Mouse (Mus musculus): Measurements from ENCODE around the gene Fen1. TPM values are rescaled to one million over a fixed set of nuclear protein-coding genes. Genes with fewer than 3 reads are reported as not detected.
"Not testable (repeated sequence)": the region's sequence is repeated elsewhere in the genome, so short reads cannot be mapped to it uniquely, and the experiment has no call there.

Fen1 gene
- polyA plus RNA-seq, 1 experiment from 2014 or later: 62.2 TPM

- no peak for ATAC-seq (ENCODE audit: insufficient number of reproducible peaks, low FRiP score, low TSS enrichment, low read depth)
- no peaks in the 10 kb centered on the region for H3K4me1 ChIP-seq
- WGBS: 61% methylated on average over 7 of the region's 7 CpGs
These were observed 27.0 kb downstream of the Fen1 start for GRCm38 (mm10) chr19:10176941-10177372.

GRCm38 (mm10) chr19:10176477-10176876 is 27.5 kb downstream of the Fen1 start:
- Histone ChIP-seq H3K4me3 (replicated peaks) (no peak overlapping the region), H3K9me3 (replicated peaks) (no peaks in the 10 kb centered on the region), H3K4me1 (no peaks in the 10 kb centered on the region), H3K4me2 (replicated peaks) (no peak overlapping the region), H3K27ac (replicated peaks) (no peak overlapping the region), H3K27me3 (no peaks in the 10 kb centered on the region), H3K36me3 (no peaks in the 10 kb centered on the region), H3K9ac (no peak overlapping the region)
- ATAC-seq (ENCODE audit: insufficient number of reproducible peaks, low FRiP score, low TSS enrichment, low read depth): no peak
- WGBS: 52% methylated on average over 1 of the region's 1 CpGs

More at GRCm38 (mm10) chr19:10176941-10177372, 27.0 kb downstream of the Fen1 start:
- no peaks in the 10 kb centered on the region for H3K36me3 ChIP-seq
- no peak overlapping the region for H3K4me3 ChIP-seq (replicated peaks)
- H3K9me3 ChIP-seq (replicated peaks): no peaks in the 10 kb centered on the region
- H3K9ac ChIP-seq: no peak overlapping the region
- H3K4me2 ChIP-seq (replicated peaks): no peak overlapping the region
- H3K27me3 ChIP-seq: no peaks in the 10 kb centered on the region
- H3K27ac ChIP-seq (replicated peaks): no peak overlapping the region

- H3K27me3 ChIP-seq: no peaks in the 10 kb centered on the region
- H3K9me3 ChIP-seq (replicated peaks): no peaks in the 10 kb centered on the region
- no peak overlapping the region for H3K9ac ChIP-seq
- H3K4me2 ChIP-seq (replicated peaks): no peak overlapping the region
- H3K36me3 ChIP-seq: no peaks in the 10 kb centered on the region
- no peak overlapping the region for H3K27ac ChIP-seq (replicated peaks)
- H3K4me1 ChIP-seq: no peaks in the 10 kb centered on the region
- WGBS: 78% methylated on average over 4 of the region's 4 CpGs
- no peak overlapping the region for H3K4me3 ChIP-seq (replicated peaks)
- ATAC-seq (ENCODE audit: insufficient number of reproducible peaks, low FRiP score, low TSS enrichment, low read depth): no peak
These were observed 29.0 kb downstream of the Fen1 start for GRCm38 (mm10) chr19:10174956-10175355.

GRCm38 (mm10) chr19:10173844-10174539 is 30.0 kb downstream of the Fen1 start:
- no peak overlapping the region for H3K27ac ChIP-seq (replicated peaks)
- no peak for ATAC-seq (ENCODE audit: insufficient number of reproducible peaks, low FRiP score, low TSS enrichment, low read depth)
- no peaks in the 10 kb centered on the region for H3K27me3 ChIP-seq
- H3K4me2 ChIP-seq (replicated peaks): no peak overlapping the region
- WGBS: 78% methylated on average over 7 of the region's 7 CpGs
- H3K9ac ChIP-seq: no peak overlapping the region
- H3K4me1 ChIP-seq: no peaks in the 10 kb centered on the region
- H3K9me3 ChIP-seq (replicated peaks): no peaks in the 10 kb centered on the region
- H3K4me3 ChIP-seq (replicated peaks): no peak overlapping the region
- H3K36me3 ChIP-seq: no peaks in the 10 kb centered on the region

- Histone ChIP-seq H3K4me2 (replicated peaks) (no peak overlapping the region), H3K9ac (no peak overlapping the region), H3K4me1 (no peaks in the 10 kb centered on the region), H3K4me3 (replicated peaks) (no peak overlapping the region), H3K9me3 (replicated peaks) (no peaks in the 10 kb centered on the region), H3K27ac (replicated peaks) (no peak overlapping the region), H3K27me3 (no peaks in the 10 kb centered on the region), H3K36me3 (no peaks in the 10 kb centered on the region)
- 78% methylated on average over 5 of the region's 5 CpGs for WGBS
- no peak for ATAC-seq (ENCODE audit: insufficient number of reproducible peaks, low FRiP score, low TSS enrichment, low read depth)
These were observed 30.8 kb downstream of the Fen1 start for GRCm38 (mm10) chr19:10173116-10173718.

GRCm38 (mm10) chr19:10171846-10172245 is 32.1 kb downstream of the Fen1 start:
- no peaks in the 10 kb centered on the region for H3K4me1 ChIP-seq
- no peaks in the 10 kb centered on the region for H3K27me3 ChIP-seq
- H3K9ac ChIP-seq: no peak overlapping the region
- H3K36me3 ChIP-seq: no peaks in the 10 kb centered on the region
- no peak overlapping the region for H3K4me3 ChIP-seq (replicated peaks)
- ATAC-seq (ENCODE audit: insufficient number of reproducible peaks, low FRiP score, low TSS enrichment, low read depth): no peak
- no peaks in the 10 kb centered on the region for H3K9me3 ChIP-seq (replicated peaks)
- H3K27ac ChIP-seq (replicated peaks): no peak overlapping the region
- no peak overlapping the region for H3K4me2 ChIP-seq (replicated peaks)

GRCm38 (mm10) chr19:10171359-10171758 is 32.6 kb downstream of the Fen1 start:
- Histone ChIP-seq H3K4me3 (replicated peaks) (no peak overlapping the region), H3K27me3 (no peaks in the 10 kb centered on the region), H3K27ac (replicated peaks) (no peak overlapping the region), H3K9ac (no peak overlapping the region), H3K36me3 (no peaks in the 10 kb centered on the region), H3K9me3 (replicated peaks) (no peaks in the 10 kb centered on the region), H3K4me1 (no peaks in the 10 kb centered on the region), H3K4me2 (replicated peaks) (no peak overlapping the region)
- ATAC-seq (ENCODE audit: insufficient number of reproducible peaks, low FRiP score, low TSS enrichment, low read depth): no peak
- WGBS: 83% methylated on average over 7 of the region's 7 CpGs

- ATAC-seq (ENCODE audit: insufficient number of reproducible peaks, low FRiP score, low TSS enrichment, low read depth): no peak
- WGBS: 14% methylated on average over 1 of the region's 1 CpGs
- Histone ChIP-seq H3K36me3 (no peaks in the 10 kb centered on the region), H3K27ac (replicated peaks) (no peak overlapping the region), H3K9ac (no peak overlapping the region), H3K4me2 (replicated peaks) (no peak overlapping the region), H3K9me3 (replicated peaks) (no peaks in the 10 kb centered on the region), H3K4me1 (no peaks in the 10 kb centered on the region), H3K4me3 (replicated peaks) (no peak overlapping the region), H3K27me3 (no peaks in the 10 kb centered on the region)
These were observed 33.5 kb downstream of the Fen1 start for GRCm38 (mm10) chr19:10170466-10170865.

- WGBS: 73% methylated on average over 3 of the region's 3 CpGs
- not testable (repeated sequence) for H3K9ac ChIP-seq; H3K4me1 ChIP-seq; H3K27me3 ChIP-seq; H3K4me2 ChIP-seq (replicated peaks); H3K9me3 ChIP-seq (replicated peaks); ATAC-seq (ENCODE audit: insufficient number of reproducible peaks, low FRiP score, low TSS enrichment, low read depth); H3K27ac ChIP-seq (replicated peaks); H3K4me3 ChIP-seq (replicated peaks); H3K36me3 ChIP-seq
These were observed 34.2 kb downstream of the Fen1 start for GRCm38 (mm10) chr19:10169692-10170330.

GRCm38 (mm10) chr19:10169179-10169578 is 34.8 kb downstream of the Fen1 start:
- H3K9ac ChIP-seq: no peak overlapping the region
- H3K27me3 ChIP-seq: no peaks in the 10 kb centered on the region
- H3K27ac ChIP-seq (replicated peaks): no peak overlapping the region
- no peak for ATAC-seq (ENCODE audit: insufficient number of reproducible peaks, low FRiP score, low TSS enrichment, low read depth)
- H3K4me3 ChIP-seq (replicated peaks): no peak overlapping the region
- no peaks in the 10 kb centered on the region for H3K9me3 ChIP-seq (replicated peaks)
- no peaks in the 10 kb centered on the region for H3K4me1 ChIP-seq
- no peaks in the 10 kb centered on the region for H3K36me3 ChIP-seq
- no peak overlapping the region for H3K4me2 ChIP-seq (replicated peaks)

- 82% methylated on average over 3 of the region's 3 CpGs for WGBS
- no peak overlapping the region for H3K4me3 ChIP-seq (replicated peaks)
- no peaks in the 10 kb centered on the region for H3K36me3 ChIP-seq
- no peaks in the 10 kb centered on the region for H3K27me3 ChIP-seq
- no peak overlapping the region for H3K27ac ChIP-seq (replicated peaks)
- H3K4me1 ChIP-seq: no peaks in the 10 kb centered on the region
- no peak overlapping the region for H3K4me2 ChIP-seq (replicated peaks)
- H3K9me3 ChIP-seq (replicated peaks): no peaks in the 10 kb centered on the region
- no peak overlapping the region for H3K9ac ChIP-seq
- no peak for ATAC-seq (ENCODE audit: insufficient number of reproducible peaks, low FRiP score, low TSS enrichment, low read depth)
These were observed 35.5 kb downstream of the Fen1 start for GRCm38 (mm10) chr19:10168441-10168840.
